ENCODE assay signal across 20 mouse cellular contexts in genomic region chr16:14306451-14306850, GRCm38 (mm10). TPM values are rescaled to one million over a fixed set of nuclear protein-coding genes. Genes with fewer than 3 reads are reported as not detected.
DNase-seq lines count a peak whose midpoint lies in the region; ATAC-seq and TF ChIP-seq lines count a peak whose summit lies in the region.
"Had no signal": no experiment of that assay in that cellular context is flagged by ENCODE, and none has a peak within 500 bp of the region (broad histone marks: within the 10 kb centered on the region; RNA-seq: fewer than 3 reads in every experiment).

No protein-coding gene starts in this region.

- DNase-seq in liver, postnatal 0 days, result no peak
- DNase-seq in ES-CJ7 (ENCODE audit: low read depth, low spot score), result peak; percentile 65
- peak; percentile 61 for DNase-seq in R1 (ENCODE audit: low read depth, low spot score)
- DNase-seq in cerebellum, adult 11 months, result no peak
- DNase-seq: adrenal gland, adult 8-10 months; adrenal gland, postnatal 25 days; cerebellum, adult 18-20 months; cerebellum, adult 9-10 months; cerebellum, postnatal 14 days; gastrocnemius, postnatal 25 days; heart, adult 2 months; heart, postnatal 14 days had no signal

- peaks cover 50% of the 10 kb centered on the region for H3K4me1 ChIP-seq in liver, embryonic 12.5 days
- H3K4me1 ChIP-seq in liver, postnatal 0 days (ENCODE audit: insufficient read depth), result peaks cover 3% of the 10 kb centered on the region; the same call in 1 of the 2 replicates
- H3K4me1 ChIP-seq: forebrain, embryonic 15.5 days; heart, embryonic 10.5 days; hindbrain, embryonic 12.5 days; hindbrain, embryonic 15.5 days had no signal

- no peak overlapping the region for H3K4me2 ChIP-seq in liver, embryonic 12.5 days
- H3K4me2 ChIP-seq in liver, postnatal 0 days (ENCODE audit: low read depth, low read length), result no peak overlapping the region
- H3K4me2 ChIP-seq: forebrain, embryonic 15.5 days; heart, embryonic 13.5 days; hindbrain, embryonic 12.5 days; hindbrain, embryonic 15.5 days had no signal

- no peak overlapping the region for H3K9ac ChIP-seq in liver, embryonic 12.5 days
- no peak overlapping the region for H3K9ac ChIP-seq in liver, postnatal 0 days (replicated peaks)
- H3K9ac ChIP-seq: forebrain, embryonic 15.5 days; heart, embryonic 13.5 days; hindbrain, embryonic 12.5 days; hindbrain, embryonic 15.5 days had no signal

- 86% methylated on average over 1 of the region's 1 CpGs for WGBS in liver, embryonic 12.5 days (ENCODE audit: insufficient replicate concordance)
- WGBS in liver, postnatal 0 days (ENCODE audit: insufficient replicate concordance), result 89% methylated on average over 1 of the region's 1 CpGs

- no peak for TF ChIP-seq CTCF in liver, postnatal 0 days (IDR thresholded peaks at IDR 0.05; ENCODE audit: low read depth)

- 0 out of 2 replicates have a peak overlapping the region, but pooled peaks have one; percentile 93 for H3K27ac ChIP-seq in liver, embryonic 12.5 days
- H3K27ac ChIP-seq in liver, postnatal 0 days (ENCODE audit: low read depth), result no peak overlapping the region
- H3K27ac ChIP-seq: forebrain, embryonic 15.5 days; heart, adult 2 months; heart, embryonic 10.5 days; heart, embryonic 13.5 days; hindbrain, embryonic 12.5 days; hindbrain, embryonic 15.5 days had no signal

- H3K9me3 ChIP-seq in liver, embryonic 12.5 days (replicated peaks), result no peaks in the 10 kb centered on the region
- no peaks in the 10 kb centered on the region for H3K9me3 ChIP-seq in liver, postnatal 0 days (ENCODE audit: low read length)
- H3K9me3 ChIP-seq: forebrain, embryonic 15.5 days; heart, embryonic 10.5 days; heart, embryonic 13.5 days; hindbrain, embryonic 12.5 days; hindbrain, embryonic 15.5 days had no signal

- no peak for ATAC-seq in liver, embryonic 12.5 days
- ATAC-seq in liver, postnatal 0 days, result no peak
- ATAC-seq in activated CD4-positive, CD25-positive, alpha-beta regulatory T cell, adult 4 months, result no peak
- ATAC-seq: CD4-positive, CD25-positive, alpha-beta regulatory T cell, adult 4 months; forebrain, embryonic 15.5 days had no signal

- peaks cover 69% of the 10 kb centered on the region for H3K36me3 ChIP-seq in liver, embryonic 12.5 days
- H3K36me3 ChIP-seq in liver, postnatal 0 days (replicated peaks; ENCODE audit: insufficient read depth, low read length), result peaks cover 39% of the 10 kb centered on the region

- H3K4me3 ChIP-seq in liver, embryonic 12.5 days, result no peak overlapping the region
- H3K4me3 ChIP-seq in liver, postnatal 0 days (ENCODE audit: low read depth, low read length), result no peak overlapping the region
- H3K4me3 ChIP-seq: forebrain, embryonic 15.5 days; heart, adult 2 months; heart, embryonic 10.5 days; heart, embryonic 13.5 days; hindbrain, embryonic 12.5 days; hindbrain, embryonic 15.5 days had no signal

- TF ChIP-seq EP300 in liver, postnatal 0 days (IDR thresholded peaks at IDR 0.05; ENCODE audit: low read depth), result no peak

- no peaks in the 10 kb centered on the region for H3K27me3 ChIP-seq in liver, embryonic 12.5 days (replicated peaks)
- no peaks in the 10 kb centered on the region for H3K27me3 ChIP-seq in liver, postnatal 0 days (ENCODE audit: insufficient read depth, low read length)
- H3K27me3 ChIP-seq: forebrain, embryonic 15.5 days; heart, embryonic 13.5 days; hindbrain, embryonic 12.5 days; hindbrain, embryonic 15.5 days had no signal

RNA-seq across cellular contexts. Expression of gene Fopnl, which starts 10.8 kb away (rescaled TPM):
- 81.9 and 85.5 TPM in 2 replicates for polyA plus RNA-seq in liver, embryonic 12.5 days (2016; fragmentation: Nextera tagmentation; extraction: Ambion mirVana)
- polyA plus RNA-seq in liver, postnatal 0 days (2015; fragmentation: Nextera tagmentation; extraction: Ambion mirVana), result 40.7 and 45.1 TPM in 2 replicates
- polyA plus RNA-seq in activated CD4-positive, CD25-positive, alpha-beta regulatory T cell, adult 4 months (2017; shearing (Covaris generic)), result 100 to 1,000 TPM; 110 to 124 TPM

RNA-seq across cellular contexts. Expression of gene Myh11, which starts 15.3 kb away (rescaled TPM):
- polyA plus RNA-seq in liver, embryonic 12.5 days (2016; fragmentation: Nextera tagmentation; extraction: Ambion mirVana), result 0.69 and 0.71 TPM in 2 replicates
- 0.36 TPM in 2 replicates for polyA plus RNA-seq in liver, postnatal 0 days (2015; fragmentation: Nextera tagmentation; extraction: Ambion mirVana)
- polyA plus RNA-seq in activated CD4-positive, CD25-positive, alpha-beta regulatory T cell, adult 4 months (2017; shearing (Covaris generic)), result not detected
- polyA plus RNA-seq: CD4-positive, CD25-positive, alpha-beta regulatory T cell, adult 4 months had no signal

RNA-seq across cellular contexts. Expression of gene Abcc1, which starts 54.9 kb away (rescaled TPM):
- polyA plus RNA-seq in liver, embryonic 12.5 days (2016; fragmentation: Nextera tagmentation; extraction: Ambion mirVana), result 6.2 and 6.6 TPM in 2 replicates
- polyA plus RNA-seq in liver, postnatal 0 days (2015; fragmentation: Nextera tagmentation; extraction: Ambion mirVana), result 1.2 and 1.7 TPM in 2 replicates
- polyA plus RNA-seq in activated CD4-positive, CD25-positive, alpha-beta regulatory T cell, adult 4 months (2017; shearing (Covaris generic)), result 10 to 100 TPM; 15.7 to 20.9 TPM

Comparison
In these comparisons a context has a peak if more than half of its experiments do, and no peak if none do; other contexts are left out.
1. DNase-seq: peak in ES-CJ7 (single experiment) and R1 (single experiment); none in liver, postnatal 0 days (single experiment) and cerebellum, adult 11 months (single experiment).